Mouse (Mus musculus): ENCODE results near the gene Cpeb3.
"Not testable (repeated sequence)": the region's sequence is repeated elsewhere in the genome, so short reads cannot be mapped to it uniquely, and the experiment has no call there.

Cpeb3 gene

GRCm38 (mm10) chr19:37090146-37091061, 118.0 kb downstream of the Cpeb3 start:
- DNase-seq (ENCODE audit: low read depth, low spot score) = peak; percentile 78

GRCm38 (mm10) chr19:37088043-37088748, 120.2 kb downstream of the Cpeb3 start:
- no peak for DNase-seq (ENCODE audit: low read depth, low spot score)

DNA sequence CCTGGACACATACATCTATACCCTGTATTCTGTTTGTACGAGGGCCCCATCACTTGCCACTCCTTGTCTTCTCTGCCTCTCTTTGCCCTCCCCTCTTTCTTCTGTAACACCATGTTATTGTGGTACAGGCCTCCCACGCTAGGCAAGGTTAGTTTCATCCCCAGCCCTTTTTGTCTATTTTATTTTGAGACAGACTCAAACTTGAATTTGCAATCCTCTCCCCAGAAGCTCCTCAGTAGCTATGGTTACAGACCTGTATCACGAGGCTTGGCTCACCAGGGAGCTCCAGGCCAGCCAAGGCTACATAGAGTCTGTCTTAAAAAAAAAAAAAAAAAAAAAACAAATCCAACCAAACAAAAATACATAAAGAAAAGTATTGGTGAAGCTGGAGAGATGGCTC, 123.9 kb downstream of the Cpeb3 start:
- no peak for DNase-seq (ENCODE audit: low read depth, low spot score)

DNA sequence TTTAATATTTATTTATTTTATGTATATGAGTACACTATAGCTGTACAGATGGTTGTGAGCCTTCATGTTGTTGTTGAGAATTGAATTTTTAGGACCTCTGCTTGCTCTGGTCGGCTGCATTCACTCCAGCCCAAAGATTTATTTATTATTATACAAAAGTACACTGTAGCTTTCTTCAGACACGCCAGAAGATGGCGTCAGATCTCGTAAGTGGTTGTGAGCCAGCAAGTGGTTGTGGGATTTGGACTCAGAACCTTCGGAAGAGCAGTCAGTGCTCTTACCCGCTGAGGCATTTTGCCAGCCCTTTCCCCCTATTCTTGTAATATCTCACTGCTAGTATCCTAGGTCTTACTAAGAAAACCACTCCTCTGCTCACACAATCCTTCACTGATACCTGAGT, 126.9 kb downstream of the Cpeb3 start:
- DNase-seq (ENCODE audit: low read depth, low spot score) = no peak

DNA sequence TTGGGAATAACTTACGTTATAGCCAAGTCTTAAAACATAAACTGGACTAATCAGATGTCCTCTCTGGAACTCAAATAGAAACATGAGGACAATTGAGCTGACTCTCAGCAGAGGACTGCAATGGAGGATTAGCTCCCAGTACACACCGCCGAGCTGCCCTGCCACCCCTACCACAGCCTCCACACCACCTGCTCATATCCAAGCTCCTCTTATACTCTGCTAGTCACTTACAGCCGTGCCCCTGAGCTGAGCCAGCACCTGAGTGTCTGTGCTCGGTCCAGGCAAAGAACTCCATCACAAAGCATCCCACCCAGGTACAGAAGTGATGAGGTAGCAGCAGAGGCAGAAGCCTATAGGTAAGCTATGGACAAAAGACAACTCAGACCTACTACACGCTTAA, 129.2 kb downstream of the Cpeb3 start:
- no peak for DNase-seq (ENCODE audit: low read depth, low spot score)

- no peak for DNase-seq (ENCODE audit: low read depth, low spot score)
Measured at GRCm38 (mm10) chr19:37078571-37078970, 129.8 kb downstream of the Cpeb3 start.

- DNase-seq (ENCODE audit: low read depth, low spot score) = peak; percentile 65
Measured at GRCm38 (mm10) chr19:37078064-37078463, 130.3 kb downstream of the Cpeb3 start.

DNA sequence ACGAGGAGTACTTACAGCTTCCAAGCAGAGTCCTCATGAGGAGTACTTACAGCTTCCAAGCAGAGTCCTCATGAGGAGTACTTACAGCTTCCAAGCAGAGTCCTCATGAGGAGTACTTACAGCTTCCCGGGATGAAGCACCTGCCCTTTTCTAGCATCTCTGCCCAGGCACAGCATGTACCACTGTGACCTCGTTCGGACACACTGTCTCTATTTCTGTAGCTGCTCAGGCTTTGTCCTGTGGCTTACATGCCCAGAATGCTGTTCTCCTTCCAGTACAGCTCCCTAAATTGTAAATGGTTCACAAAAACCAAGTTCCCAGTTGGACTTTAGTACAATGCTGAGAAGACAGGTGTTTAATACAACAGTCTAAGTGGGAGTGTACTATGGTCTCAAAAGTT, 131.1 kb downstream of the Cpeb3 start:
- DNase-seq (ENCODE audit: low read depth, low spot score) = not testable (repeated sequence)

GRCm38 (mm10) chr19:37076646-37077045, 131.8 kb downstream of the Cpeb3 start:
- DNase-seq (ENCODE audit: low read depth, low spot score) = no peak

DNA sequence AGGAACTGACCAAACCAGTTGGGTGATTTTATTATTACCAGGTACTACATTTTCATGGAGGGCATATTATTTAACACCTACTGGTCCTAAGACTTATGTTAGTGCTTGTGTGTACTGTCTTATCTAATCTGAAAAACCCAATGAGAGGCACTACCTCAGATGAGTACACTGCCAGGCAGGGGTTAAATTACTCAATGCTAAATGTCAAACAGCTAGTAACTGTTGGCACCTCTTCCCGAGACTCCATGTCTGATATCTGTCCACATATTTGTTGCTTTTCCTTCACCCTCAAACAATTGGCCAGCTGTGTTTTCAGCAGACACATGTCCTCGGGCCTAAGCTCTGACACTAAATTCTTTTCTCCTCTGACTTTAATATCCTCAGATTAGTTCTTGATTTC, 132.3 kb downstream of the Cpeb3 start:
- DNase-seq (ENCODE audit: low read depth, low spot score) = no peak

GRCm38 (mm10) chr19:37075690-37076089, 132.7 kb downstream of the Cpeb3 start:
- peak; percentile 48 for DNase-seq (ENCODE audit: low read depth, low spot score)

- no peak for DNase-seq (ENCODE audit: low read depth, low spot score)
Measured at GRCm38 (mm10) chr19:37074726-37075125, 133.7 kb downstream of the Cpeb3 start.

GRCm38 (mm10) chr19:37074276-37074675, 134.1 kb downstream of the Cpeb3 start:
- DNase-seq (ENCODE audit: low read depth, low spot score) = no peak

DNA sequence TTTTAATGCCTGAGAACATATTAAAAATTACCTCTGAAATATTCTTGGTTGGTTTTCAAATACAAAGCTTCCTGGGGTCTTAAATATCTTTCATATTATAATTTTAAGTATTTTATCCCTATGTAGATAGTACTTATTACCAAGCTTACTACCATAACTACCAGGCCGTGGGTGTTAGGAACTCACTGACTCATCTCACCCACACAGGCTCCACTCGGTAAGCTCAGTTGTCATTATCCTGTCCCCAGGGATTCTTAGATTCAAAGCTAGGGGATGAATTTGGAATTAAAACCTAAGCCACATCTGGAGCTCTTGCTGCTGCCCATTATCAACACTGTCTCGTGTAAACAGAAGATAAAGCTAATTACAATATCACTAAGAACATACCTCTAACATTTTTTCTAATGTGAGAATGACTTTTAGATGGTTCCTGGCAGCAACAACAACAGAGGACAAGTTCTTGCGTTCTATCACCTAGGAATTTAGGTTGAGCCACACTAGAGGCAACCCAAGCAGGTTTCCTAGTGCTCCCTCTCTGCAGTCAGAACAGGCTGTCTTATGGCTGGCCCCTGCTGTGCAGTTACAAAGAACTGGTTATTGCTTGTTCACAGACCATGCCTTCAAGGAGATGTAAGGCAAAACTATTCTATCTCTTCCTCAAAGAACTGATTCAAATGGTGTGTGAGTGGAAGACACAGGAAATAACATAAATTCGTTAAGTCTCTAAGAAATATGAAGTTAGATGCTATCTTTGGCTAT, 135.4 kb downstream of the Cpeb3 start:
- peak; percentile 64 for DNase-seq (ENCODE audit: low read depth, low spot score)

DNA sequence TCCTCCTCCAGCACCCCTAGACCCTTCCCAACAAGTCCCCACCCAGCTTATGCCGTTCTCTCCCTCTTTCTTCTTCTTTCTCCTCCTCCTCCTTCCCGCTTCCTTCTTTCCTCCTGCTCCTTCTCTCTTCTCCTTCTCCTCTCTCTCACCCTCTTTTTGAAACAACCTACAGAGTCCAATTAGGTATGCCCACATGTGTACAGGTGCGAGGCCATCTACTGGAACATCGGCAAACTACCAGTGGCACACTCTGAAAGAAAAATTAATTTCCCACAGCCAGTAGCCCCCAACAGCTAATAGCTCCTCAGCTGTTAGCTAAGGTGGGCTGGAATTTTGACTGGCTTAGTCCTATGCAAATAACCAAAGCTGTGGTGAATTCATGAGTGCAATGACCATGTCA, 139.2 kb downstream of the Cpeb3 start:
- no peak for DNase-seq (ENCODE audit: low read depth, low spot score)

- DNase-seq (ENCODE audit: low read depth, low spot score) = no peak
Measured at GRCm38 (mm10) chr19:37060078-37060477, 148.3 kb downstream of the Cpeb3 start.

DNA sequence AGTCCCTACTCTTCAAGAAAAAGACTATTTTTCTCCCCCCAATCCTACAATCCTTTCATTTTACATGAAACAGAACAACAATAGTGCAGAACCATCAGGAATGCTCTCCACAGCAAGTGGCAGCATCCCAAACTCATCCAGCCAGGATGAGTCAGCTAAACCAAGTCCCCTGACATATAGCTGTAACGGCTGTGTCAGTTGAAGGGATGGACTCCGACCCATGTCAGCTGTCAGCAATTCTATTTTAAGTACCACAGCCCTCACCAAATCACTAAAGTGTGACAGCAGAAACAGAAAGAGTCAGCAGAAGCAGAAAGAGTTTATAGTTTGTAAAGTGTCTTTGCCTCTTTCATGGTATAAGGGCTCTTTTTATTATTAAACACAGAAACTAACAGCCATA, 148.8 kb downstream of the Cpeb3 start:
- peak; percentile 41 for DNase-seq (ENCODE audit: low read depth, low spot score)

GRCm38 (mm10) chr19:37057161-37057905, 151.1 kb downstream of the Cpeb3 start:
- no peak for DNase-seq (ENCODE audit: low read depth, low spot score)

DNA sequence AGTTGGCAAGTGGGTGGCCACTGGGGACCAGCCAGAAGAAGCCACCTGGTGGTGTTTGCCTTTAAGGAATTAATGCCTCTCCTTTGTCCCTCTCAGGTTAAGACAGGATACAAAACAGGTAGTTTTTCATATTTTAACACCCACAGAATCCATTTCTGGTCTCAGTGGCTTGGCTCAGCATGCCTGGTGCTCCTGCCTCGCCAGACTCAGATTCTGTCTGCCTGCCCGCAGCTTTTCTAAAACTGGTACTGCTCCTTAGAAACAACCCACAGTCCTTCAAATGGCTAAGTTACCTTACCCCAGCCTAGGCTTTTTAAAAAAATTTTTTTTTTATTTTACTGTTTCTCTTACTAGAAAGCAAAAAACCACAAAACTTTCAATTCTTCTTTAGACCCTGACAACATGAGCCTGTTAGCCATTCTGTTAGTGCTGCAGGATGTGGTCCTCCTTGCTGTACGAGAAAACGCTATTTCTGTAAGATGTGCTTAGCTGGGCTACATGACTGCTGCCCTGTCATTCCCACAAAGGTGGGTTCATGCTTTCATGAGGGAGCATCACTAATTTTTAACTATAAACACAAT, 152.3 kb downstream of the Cpeb3 start:
- DNase-seq (ENCODE audit: low read depth, low spot score) = no peak

GRCm38 (mm10) chr19:37050643-37051345, 157.6 kb downstream of the Cpeb3 start:
- DNase-seq (ENCODE audit: low read depth, low spot score) = peak; percentile 64
